Mouse (Mus musculus) lung, adult 2 months (tissue): Measurements from ENCODE around the gene Efr3b. TPM values are rescaled to one million over a fixed set of nuclear protein-coding genes. Genes with fewer than 3 reads are reported as not detected.
"Not testable (repeated sequence)": the region's sequence is repeated elsewhere in the genome, so short reads cannot be mapped to it uniquely, and the experiment has no call there.

Experiments used
- DNase-seq: peaks from one replicate; pipeline ENCODE4 v3.0.0; 2022
- H3K4me1 ChIP-seq: fragments of 200-500 bp; 2 replicates; pipeline ENCODE4 v1.6.1; 2011; ENCODE audit warnings: low read length; ENCODE audit not compliant: control insufficient read depth, insufficient read depth
- H3K4me3 ChIP-seq: fragments of 200-500 bp; replicated peaks from 2 replicates; pipeline ENCODE3; 2011; ENCODE audit warnings: low read depth, mild to moderate bottlenecking, control low read depth, low read length; ENCODE audit errors: extremely low read depth
- CTCF ChIP-seq: fragments of 200-500 bp; IDR thresholded peaks from 2 replicates; pipeline ENCODE4 v1.5.1; 2011; ENCODE audit warnings: mild to moderate bottlenecking, low read length, control low read depth; ENCODE audit not compliant: insufficient read depth
- POLR2A ChIP-seq: fragments of 200-500 bp; IDR thresholded peaks from 2 replicates; pipeline ENCODE4 v1.6.1; 2011; ENCODE audit warnings: low read depth, mild to moderate bottlenecking, control low read depth, low read length, borderline replicate concordance; ENCODE audit errors: extremely low read depth
- WGBS: fragments of 180-500 bp; shearing (Covaris S2); methylation state at CpG from one replicate; pipeline ENCODE4 v1.1.7; 2018; 5-methylcytosine and 5-hydroxymethylcytosine counted together
- polyA plus RNA-seq: library from polyadenylated mRNA; depleted of rRNA; stranded (reverse); fragments of >200 nt; gene quantifications from 2 replicates; pipeline ENCODE4 v1.2.3, GENCODE M21; 2012

Efr3b gene
- polyA plus RNA-seq, 1 experiment: 6.8 TPM

GRCm38 (mm10) chr12:3996749-3997148 lies 42.0 kb downstream of the Efr3b start:
- WGBS: 86% methylated on average over 9 of the region's 9 CpGs
- no peaks in the 10 kb centered on the region for H3K4me1 ChIP-seq
- DNase-seq: no peak
- no peak overlapping the region for H3K4me3 ChIP-seq
- no peak for TF ChIP-seq POLR2A
- TF ChIP-seq CTCF: no peak

- WGBS: 84% methylated on average over 3 of the region's 3 CpGs
- no peak overlapping the region for H3K4me3 ChIP-seq
- TF ChIP-seq POLR2A: no peak
- no peak for TF ChIP-seq CTCF
- H3K4me1 ChIP-seq: no peaks in the 10 kb centered on the region
- no peak for DNase-seq
Measured at GRCm38 (mm10) chr12:3991047-3991446, 47.7 kb downstream of the Efr3b start.

- no peak for DNase-seq
- no peak for TF ChIP-seq CTCF
- TF ChIP-seq POLR2A: no peak
- 39% methylated on average over 2 of the region's 2 CpGs for WGBS
- Histone ChIP-seq H3K4me1 (no peaks in the 10 kb centered on the region), H3K4me3 (no peak overlapping the region)
Measured at GRCm38 (mm10) chr12:3989943-3990342, 48.8 kb downstream of the Efr3b start.

- TF ChIP-seq POLR2A: no peak
- no peak for TF ChIP-seq CTCF
- Histone ChIP-seq H3K4me1 (peaks cover 5% of the 10 kb centered on the region; the same call in 1 of the 2 replicates), H3K4me3 (no peak overlapping the region)
- WGBS: 81% methylated on average over 9 of the region's 9 CpGs
- no peak for DNase-seq
Measured at GRCm38 (mm10) chr12:3984446-3984845, 54.3 kb downstream of the Efr3b start.

- peak; percentile 73 for DNase-seq
- no peak overlapping the region for H3K4me3 ChIP-seq
- WGBS: 0% methylated on average over 1 of the region's 1 CpGs
- peaks cover 5% of the 10 kb centered on the region; the same call in 1 of the 2 replicates for H3K4me1 ChIP-seq
- peak; percentile 49; the same call in 1 of the 2 replicates for TF ChIP-seq CTCF
- TF ChIP-seq POLR2A: no peak
Measured at GRCm38 (mm10) chr12:3983736-3984135, 55.0 kb downstream of the Efr3b start.

- TF ChIP-seq POLR2A (no peak), CTCF (no peak)
- 20% methylated on average over 6 of the region's 6 CpGs for WGBS
- peaks cover 5% of the 10 kb centered on the region; the same call in 1 of the 2 replicates for H3K4me1 ChIP-seq
- H3K4me3 ChIP-seq: no peak overlapping the region
- peak; percentile 63 for DNase-seq
Measured at GRCm38 (mm10) chr12:3982257-3982656, 56.5 kb downstream of the Efr3b start.

GRCm38 (mm10) chr12:3981350-3982131 lies 57.2 kb downstream of the Efr3b start:
- TF ChIP-seq CTCF: no peak
- TF ChIP-seq POLR2A: 0 out of 2 replicates have a peak, but pooled peaks have one; percentile 37
- WGBS: 1% methylated on average over 41 of the region's 41 CpGs
- Histone ChIP-seq H3K4me1 (peaks cover 5% of the 10 kb centered on the region; the same call in 1 of the 2 replicates), H3K4me3 (peak overlapping the region; percentile 66)
- peak; percentile 72 for DNase-seq

- TF ChIP-seq POLR2A: no peak
- TF ChIP-seq CTCF: no peak
Measured at GRCm38 (mm10) chr12:3980991-3981349, 57.7 kb downstream of the Efr3b start.

GRCm38 (mm10) chr12:3973169-3973568 lies 65.5 kb downstream of the Efr3b start:
- H3K4me3 ChIP-seq, DNase-seq: not testable (repeated sequence)
- WGBS: 92% methylated on average over 6 of the region's 6 CpGs

More at GRCm38 (mm10) chr12:3980991-3981349, 57.7 kb downstream of the Efr3b start:
- peaks cover 5% of the 10 kb centered on the region; the same call in 1 of the 2 replicates for H3K4me1 ChIP-seq
- H3K4me3 ChIP-seq: peak overlapping the region; percentile 4
- no peak for DNase-seq
- 59% methylated on average over 1 of the region's 1 CpGs for WGBS

GRCm38 (mm10) chr12:3968380-3968779 lies 70.3 kb downstream of the Efr3b start:
- WGBS: 64% methylated on average over 9 of the region's 9 CpGs
- TF ChIP-seq CTCF (no peak), POLR2A (no peak)
- Histone ChIP-seq H3K4me3 (no peak overlapping the region), H3K4me1 (no peaks in the 10 kb centered on the region)
- DNase-seq: no peak

More at GRCm38 (mm10) chr12:3973169-3973568, 65.5 kb downstream of the Efr3b start:
- H3K4me1 ChIP-seq: not testable (repeated sequence)
